Mouse (Mus musculus) liver, embryonic 11.5 days (tissue): ENCODE measurements around the gene Gm20441. TPM values are rescaled to one million over a fixed set of nuclear protein-coding genes. Genes with fewer than 3 reads are reported as not detected.

Experiments
- ATAC-seq: fragments of 200-750 bp; cut with Nextera tagmentation; replicated peaks from 2 replicates; pipeline ENCODE4 v1.8.0; 2017; ENCODE audit warnings: moderate number of reproducible peaks, mild to moderate bottlenecking, moderate TSS enrichment, moderate library complexity; ENCODE audit not compliant: low FRiP score
- DNase-seq: peaks from one replicate; pipeline ENCODE4 v3.0.0-alpha.2; 2017; ENCODE audit warnings: low spot score
- H3K27ac ChIP-seq: fragments of 300-500 bp; sonication (generic); 2 replicates; pipeline ENCODE4 v1.5.1; 2014; ENCODE audit warnings: mild to moderate bottlenecking, low read depth, low read length, control low read depth
- H3K27me3 ChIP-seq: fragments of 300-500 bp; sonication (generic); replicated peaks from 2 replicates; pipeline ENCODE4 v1.6.1; 2014; ENCODE audit warnings: low read length, mixed read lengths; ENCODE audit not compliant: control insufficient read depth, insufficient read depth
- H3K36me3 ChIP-seq: fragments of 300-500 bp; sonication (generic); 2 replicates; pipeline ENCODE4 v1.6.1; 2014; ENCODE audit warnings: mild to moderate bottlenecking, low read length, moderate library complexity, mixed read lengths; ENCODE audit not compliant: control insufficient read depth, insufficient read depth
- H3K4me1 ChIP-seq: fragments of 300-500 bp; sonication (generic); replicated peaks from 2 replicates; pipeline ENCODE4 v1.6.1; 2014; ENCODE audit warnings: low read length, mixed read lengths; ENCODE audit not compliant: control insufficient read depth, insufficient read depth
- H3K4me2 ChIP-seq: fragments of 300-500 bp; sonication (generic); 2 replicates; pipeline ENCODE4 v1.6.1; 2014; ENCODE audit warnings: mild to moderate bottlenecking, control low read depth, moderate library complexity
- H3K4me3 ChIP-seq: fragments of 300-500 bp; sonication (generic); 2 replicates; pipeline ENCODE4 v1.5.1; 2014; ENCODE audit warnings: low read depth, low read length, control low read depth
- H3K9ac ChIP-seq: fragments of 300-500 bp; sonication (generic); 2 replicates; pipeline ENCODE4 v1.6.1; 2014; ENCODE audit warnings: low read depth, low read length, control low read depth
- H3K9me3 ChIP-seq: fragments of 300-500 bp; sonication (generic); 2 replicates; pipeline ENCODE4 v1.6.1; 2016; ENCODE audit warnings: low read length, inconsistent platforms, mixed read lengths; ENCODE audit not compliant: control insufficient read depth
- WGBS: fragments of 180-500 bp; shearing (Covaris S2); extraction: QIAGEN DNeasy Blood & Tissue Kit; methylation state at CpG from one replicate; pipeline ENCODE4 v1.1.7; 2014; 5-methylcytosine and 5-hydroxymethylcytosine counted together
- polyA plus RNA-seq: library from polyadenylated mRNA; unstranded; fragments of >200 nt; fragmentation: Nextera tagmentation; extraction: Ambion mirVana; gene quantifications from 2 replicates; pipeline ENCODE4 v1.2.1, GENCODE M21; 2014

Gene Gm20441
- polyA plus RNA-seq, 1 experiment from 2014 or later: not detected

DNA sequence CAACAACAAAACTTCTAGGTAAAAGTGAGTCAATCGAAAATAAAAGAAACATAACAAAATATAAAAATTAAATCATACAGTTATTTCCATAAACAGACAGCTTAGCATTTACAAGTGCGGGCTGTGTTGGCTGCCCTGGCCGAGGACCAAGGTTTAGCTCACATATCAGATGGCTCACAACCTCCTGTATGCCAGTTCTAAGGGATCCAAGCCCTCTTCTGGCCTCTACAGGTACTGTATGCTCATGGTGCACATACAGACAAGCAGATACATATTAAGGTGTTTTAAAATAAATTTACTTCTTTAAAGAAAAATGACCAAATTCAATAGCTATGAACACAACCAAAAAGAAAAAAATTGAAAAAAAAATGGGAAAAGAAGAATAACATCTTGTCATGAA, 20.4 kb downstream of the Gm20441 start:
- H3K36me3 ChIP-seq: peaks cover 14% of the 10 kb centered on the region; the same call in 1 of the 2 replicates
- no peak overlapping the region for H3K27ac ChIP-seq
- peaks cover 3% of the 10 kb centered on the region; the same call in 1 of the 2 replicates for H3K4me1 ChIP-seq
- H3K4me3 ChIP-seq: no peak overlapping the region
- no peak for DNase-seq
- no peak overlapping the region for H3K4me2 ChIP-seq
- H3K9ac ChIP-seq: no peak overlapping the region
- 96% methylated on average over 3 of the region's 3 CpGs for WGBS
- H3K27me3 ChIP-seq: no peaks in the 10 kb centered on the region
- ATAC-seq: no peak
- H3K9me3 ChIP-seq: no peaks in the 10 kb centered on the region

DNA sequence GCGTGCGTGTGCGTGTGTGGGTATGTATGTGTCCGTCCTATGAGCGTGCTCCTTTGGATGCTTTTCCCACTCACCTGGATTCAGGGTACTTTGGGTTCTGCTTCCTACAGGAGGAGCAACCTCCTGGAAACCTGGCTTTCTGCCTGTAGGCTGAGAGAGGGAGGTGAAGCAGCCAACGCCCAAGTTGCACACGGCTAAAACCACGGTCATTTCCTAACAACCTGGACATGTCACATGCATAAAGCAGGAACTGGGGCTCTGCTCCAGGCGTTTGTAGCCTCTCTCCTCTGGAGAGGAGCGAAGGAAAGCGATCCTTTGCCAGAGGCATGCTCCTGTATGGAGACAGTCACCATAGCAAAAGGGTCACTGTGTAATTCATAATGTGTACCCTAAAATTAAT, 24.0 kb downstream of the Gm20441 start:
- no peak for ATAC-seq
- no peak overlapping the region for H3K27ac ChIP-seq
- H3K36me3 ChIP-seq: peaks cover 34% of the 10 kb centered on the region
- no peak overlapping the region for H3K4me3 ChIP-seq
- H3K9ac ChIP-seq: no peak overlapping the region
- no peak for DNase-seq
- H3K4me2 ChIP-seq: no peak overlapping the region
- WGBS: 87% methylated on average over 11 of the region's 11 CpGs
- H3K27me3 ChIP-seq: no peaks in the 10 kb centered on the region
- no peaks in the 10 kb centered on the region for H3K9me3 ChIP-seq
- H3K4me1 ChIP-seq: no peaks in the 10 kb centered on the region

DNA sequence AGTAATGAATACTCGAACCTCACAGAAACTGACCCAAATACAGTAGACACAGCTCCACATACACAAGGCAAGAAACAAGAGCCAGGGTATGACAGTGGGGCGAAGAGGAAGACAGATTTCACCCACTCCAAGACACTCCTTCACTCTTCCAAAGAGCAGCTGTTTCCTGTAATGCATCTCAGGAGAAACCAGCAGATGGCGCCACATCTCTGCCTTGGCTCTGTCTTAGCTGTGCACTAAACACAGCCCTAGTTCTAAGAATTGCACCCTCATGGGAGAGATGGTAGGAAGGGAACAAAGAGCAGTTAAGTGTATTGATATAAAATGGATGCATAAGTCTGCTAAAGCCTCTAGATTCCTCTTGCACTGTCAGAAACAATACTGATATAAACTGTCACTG, 36.7 kb downstream of the Gm20441 start:
- no peak overlapping the region for H3K9ac ChIP-seq
- no peaks in the 10 kb centered on the region for H3K9me3 ChIP-seq
- no peaks in the 10 kb centered on the region for H3K4me1 ChIP-seq
- H3K4me2 ChIP-seq: no peak overlapping the region
- ATAC-seq (peak; percentile 80), DNase-seq (no peak)
- no peaks in the 10 kb centered on the region for H3K27me3 ChIP-seq
- WGBS: 48% methylated on average over 3 of the region's 3 CpGs
- no peak overlapping the region for H3K27ac ChIP-seq
- H3K4me3 ChIP-seq: no peak overlapping the region
- H3K36me3 ChIP-seq: peaks cover 58% of the 10 kb centered on the region

DNA sequence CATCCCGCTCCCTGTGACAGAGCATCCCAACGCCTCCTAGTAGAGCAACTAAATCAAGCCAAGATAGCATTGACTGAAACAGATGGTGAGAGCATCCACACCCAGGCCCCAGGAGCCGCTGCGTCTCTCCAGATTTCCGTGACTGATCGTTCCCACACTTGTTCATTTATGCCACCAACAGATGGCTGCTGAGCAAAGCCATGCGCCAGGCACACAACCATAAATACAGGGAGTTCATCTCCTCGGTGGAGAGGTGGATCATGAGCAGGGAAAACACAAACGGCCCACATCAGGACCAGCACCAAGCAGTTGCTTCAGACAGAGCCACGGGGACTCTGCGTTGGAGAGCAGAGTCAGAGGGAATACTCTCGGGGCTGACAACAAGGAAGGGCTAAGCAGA, 37.4 kb downstream of the Gm20441 start:
- no peaks in the 10 kb centered on the region for H3K27me3 ChIP-seq
- 94% methylated on average over 12 of the region's 12 CpGs for WGBS
- H3K36me3 ChIP-seq: peaks cover 61% of the 10 kb centered on the region
- H3K27ac ChIP-seq: no peak overlapping the region
- H3K4me3 ChIP-seq: no peak overlapping the region
- no peak for ATAC-seq
- H3K9ac ChIP-seq: no peak overlapping the region
- H3K9me3 ChIP-seq: no peaks in the 10 kb centered on the region
- no peak for DNase-seq
- H3K4me2 ChIP-seq: no peak overlapping the region
- no peaks in the 10 kb centered on the region for H3K4me1 ChIP-seq

- ATAC-seq (no peak), DNase-seq (no peak)
- Histone ChIP-seq H3K27me3 (no peaks in the 10 kb centered on the region), H3K4me1 (no peaks in the 10 kb centered on the region), H3K4me2 (no peak overlapping the region), H3K9me3 (no peaks in the 10 kb centered on the region), H3K27ac (no peak overlapping the region), H3K4me3 (no peak overlapping the region), H3K36me3 (peaks cover 53% of the 10 kb centered on the region), H3K9ac (no peak overlapping the region)
- WGBS: 94% methylated on average over 3 of the region's 3 CpGs
Observed at GRCm38 (mm10) chr10:75740866-75741265, 39.9 kb downstream of the Gm20441 start.

- DNase-seq (no peak), ATAC-seq (no peak)
- Histone ChIP-seq H3K4me3 (no peak overlapping the region), H3K9me3 (no peaks in the 10 kb centered on the region), H3K4me1 (no peaks in the 10 kb centered on the region), H3K36me3 (peaks cover 49% of the 10 kb centered on the region), H3K27ac (no peak overlapping the region), H3K27me3 (no peaks in the 10 kb centered on the region), H3K4me2 (no peak overlapping the region), H3K9ac (no peak overlapping the region)
- WGBS: 89% methylated on average over 7 of the region's 7 CpGs
Observed at GRCm38 (mm10) chr10:75725449-75725848, 55.3 kb downstream of the Gm20441 start.

Other genes starting within 250 kb of the Gm20441 start
- 0.48 and 0.52 TPM in 2 replicates for gene Lrrc75b, start 220.6 kb downstream of the Gm20441 start, polyA plus RNA-seq
- gene Ggt1, start 219.3 kb downstream of the Gm20441 start, polyA plus RNA-seq: 4.2 and 4.9 TPM in 2 replicates
- 0.52 and 1.2 TPM in 2 replicates for gene Ggt5, start 191.6 kb downstream of the Gm20441 start, polyA plus RNA-seq
- gene Susd2, start 136.9 kb downstream of the Gm20441 start, polyA plus RNA-seq: 0.91 and 1.5 TPM in 2 replicates
- 30.3 and 33.3 TPM in 2 replicates for gene Cabin1, start 16.6 kb downstream of the Gm20441 start, polyA plus RNA-seq
- gene Ddt, start 7.5 kb downstream of the Gm20441 start, polyA plus RNA-seq: 198 and 213 TPM in 2 replicates
- gene Gstt3, start 460 bp upstream of the Gm20441 start, polyA plus RNA-seq: 6.3 and 7.9 TPM in 2 replicates
- 40.7 and 43.0 TPM in 2 replicates for gene Gstt1, start 17.6 kb upstream of the Gm20441 start, polyA plus RNA-seq
- gene Gstt4, start 41.6 kb upstream of the Gm20441 start, polyA plus RNA-seq: not detected in 2 replicates
- 38.4 and 39.6 TPM in 2 replicates for gene Gstt2, start 56.5 kb upstream of the Gm20441 start, polyA plus RNA-seq
- 2,667 and 2,772 TPM in 2 replicates for gene Mif, start 79.3 kb upstream of the Gm20441 start, polyA plus RNA-seq
- 4.0 and 5.1 TPM in 2 replicates for gene Derl3, start 112.5 kb upstream of the Gm20441 start, polyA plus RNA-seq
- gene Smarcb1, start 140.7 kb upstream of the Gm20441 start, polyA plus RNA-seq: 157 and 162 TPM in 2 replicates
- gene Chchd10, start 152.2 kb upstream of the Gm20441 start, polyA plus RNA-seq: 103 and 113 TPM in 2 replicates
- gene Mmp11, start 155.5 kb upstream of the Gm20441 start, polyA plus RNA-seq: 15.2 and 16.6 TPM in 2 replicates
- gene Gm867, start 159.7 kb upstream of the Gm20441 start, polyA plus RNA-seq: 3.2 and 3.4 TPM in 2 replicates
- gene Vpreb3, start 162.1 kb upstream of the Gm20441 start, polyA plus RNA-seq: 0.52 and 0.96 TPM in 2 replicates
- 0.06 and 0.22 TPM in 2 replicates for gene Gm5134, start 173.6 kb upstream of the Gm20441 start, polyA plus RNA-seq